Mouse (Mus musculus) left cerebral cortex, adult 18-20 months (tissue): ENCODE measurements around the gene Rasgef1a. TPM values are rescaled to one million over a fixed set of nuclear protein-coding genes. Genes with fewer than 3 reads are reported as not detected.

Experiments used
- DNase-seq, 2 experiments: peaks; one replicate each; pipeline ENCODE4 v3.0.0; 2021 to 2022; ENCODE audit warnings: low spot score in 2 of 2, mixed read lengths in 1 of 2
- total RNA-seq, 2 experiments: library from RNA; stranded (reverse); gene quantifications; 2 replicates each; pipeline ENCODE4 v1.2.3; 2021

Gene Rasgef1a
- total RNA-seq, 2 experiments from 2014 or later: 201 to 250 TPM

DNA sequence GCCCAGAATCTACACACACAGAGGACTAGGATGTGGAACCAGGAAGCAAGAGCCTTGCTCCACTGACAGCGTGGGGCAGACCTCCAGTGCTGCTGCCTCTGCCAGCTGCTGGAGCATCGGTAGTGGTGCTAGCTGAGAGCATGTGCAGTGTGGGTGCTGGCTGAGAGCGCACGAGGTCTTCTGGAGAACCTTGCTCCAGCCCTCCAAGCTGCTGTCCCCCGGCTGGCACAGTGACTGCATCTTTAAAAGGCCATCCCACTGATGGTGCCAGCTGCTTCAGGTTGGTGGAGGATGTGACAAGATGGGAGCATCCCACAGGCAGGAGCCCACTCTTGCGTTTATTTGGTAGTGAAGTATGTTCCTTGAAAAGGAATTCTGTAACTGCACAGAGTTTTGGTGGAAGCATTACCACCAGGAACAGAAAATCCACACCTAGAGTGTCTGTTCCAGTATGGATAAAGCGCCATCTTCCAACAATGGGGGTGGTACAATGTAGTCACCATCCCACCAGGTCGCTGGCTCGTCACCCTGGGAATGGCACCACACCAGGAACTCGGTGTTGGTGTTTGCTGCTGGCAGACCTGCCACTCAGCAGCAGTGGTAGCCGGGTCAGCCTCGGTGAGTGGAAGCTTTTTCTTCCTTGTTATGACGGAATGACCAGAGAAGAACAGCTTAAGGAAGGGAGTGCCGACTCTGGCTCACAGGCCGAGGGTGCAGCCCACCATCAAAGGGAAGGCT is 11.8 kb downstream of the Rasgef1a start:
- peak; percentile 61 to 81 for DNase-seq

DNA sequence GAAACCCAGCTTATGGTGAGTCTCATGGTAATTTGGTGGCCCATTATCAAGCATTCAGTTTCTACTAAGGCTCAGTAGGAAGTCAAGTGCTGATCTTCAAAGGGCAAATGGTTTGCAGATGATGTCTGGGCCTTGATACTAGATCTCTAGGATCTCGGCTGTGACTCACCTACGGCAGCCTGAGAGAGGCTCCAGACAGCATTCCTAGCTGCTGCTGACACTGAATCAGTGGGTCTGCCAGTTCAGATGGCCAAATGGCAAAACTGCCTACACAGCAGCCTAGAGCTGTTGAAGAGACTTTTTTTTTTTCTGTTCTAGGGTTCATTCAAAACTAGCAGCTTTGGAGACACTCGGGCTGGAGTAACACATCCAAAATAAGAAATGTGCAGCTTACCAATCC is 15.8 kb downstream of the Rasgef1a start:
- no peak for DNase-seq

DNA sequence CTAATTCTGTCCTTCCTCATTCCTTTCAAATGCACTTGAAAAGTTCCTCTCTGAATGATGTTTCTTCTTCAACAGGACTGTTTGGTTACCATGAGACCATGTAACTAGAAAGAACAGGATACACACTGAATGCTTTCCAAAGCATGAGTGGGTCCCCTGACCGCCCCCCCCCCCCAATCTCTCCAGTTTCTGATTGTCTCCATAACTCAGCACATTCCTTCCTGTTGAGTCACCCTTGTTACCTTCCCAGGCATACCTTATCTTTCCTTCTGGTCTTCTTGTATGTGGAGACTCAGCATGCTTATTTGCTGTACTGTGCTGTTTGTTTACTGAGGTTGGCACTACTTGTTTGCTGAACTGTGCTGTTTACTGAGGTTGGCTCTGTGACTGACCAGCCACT is 20.2 kb downstream of the Rasgef1a start:
- no peak for DNase-seq

DNA sequence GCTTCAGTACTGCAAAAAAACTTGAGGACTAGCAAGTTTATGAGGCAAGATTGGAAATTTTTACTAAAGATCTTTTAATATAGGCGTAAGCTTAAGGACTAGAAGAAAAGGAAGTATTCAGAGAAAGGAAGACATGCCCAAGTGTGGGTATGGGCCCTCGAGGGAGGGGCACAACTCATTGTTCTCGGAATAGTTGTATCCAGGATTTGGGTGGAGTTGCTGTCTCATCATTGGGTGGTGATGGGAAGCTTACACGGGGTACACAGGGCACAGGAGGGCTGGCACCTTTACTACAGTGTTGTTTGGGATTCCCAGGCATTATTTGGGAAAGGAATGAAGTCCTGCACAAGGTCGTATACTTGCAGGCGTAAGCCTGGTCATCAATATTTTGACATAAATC is 24.4 kb downstream of the Rasgef1a start:
- no peak for DNase-seq

DNA sequence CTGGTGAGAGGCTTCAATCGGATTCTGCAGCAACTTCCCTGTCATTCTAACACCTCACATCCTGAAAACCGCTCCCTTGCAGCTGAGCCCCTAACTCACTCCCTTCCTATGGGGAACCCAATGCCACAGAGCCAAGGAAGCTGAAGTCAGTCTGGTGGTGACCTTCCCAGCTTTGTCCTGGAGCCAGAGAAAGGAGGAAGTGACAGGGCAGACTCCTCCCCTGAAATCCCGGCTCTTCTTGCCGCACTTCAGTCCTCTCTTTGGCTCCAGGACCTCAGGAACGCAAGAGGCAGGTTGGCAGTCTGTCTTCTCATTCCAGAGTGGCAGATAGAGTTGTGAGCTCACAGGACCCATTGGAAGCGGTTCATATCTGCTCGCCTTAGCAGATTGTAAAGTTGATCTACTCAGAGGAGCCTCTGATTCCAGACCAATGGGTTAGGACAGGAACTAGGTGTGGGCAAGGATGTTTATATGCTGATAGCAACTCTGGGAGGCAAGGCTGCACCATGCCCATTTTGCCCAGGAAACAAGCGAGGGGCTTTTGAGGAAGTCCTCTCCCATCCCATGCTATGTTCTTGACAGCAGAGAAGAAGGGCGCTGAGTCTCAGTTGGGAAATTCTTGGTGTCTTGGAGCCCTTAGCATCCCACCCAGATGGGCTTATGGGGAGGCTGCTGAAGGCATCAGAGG is 25.0 kb downstream of the Rasgef1a start:
- DNase-seq: no peak

DNA sequence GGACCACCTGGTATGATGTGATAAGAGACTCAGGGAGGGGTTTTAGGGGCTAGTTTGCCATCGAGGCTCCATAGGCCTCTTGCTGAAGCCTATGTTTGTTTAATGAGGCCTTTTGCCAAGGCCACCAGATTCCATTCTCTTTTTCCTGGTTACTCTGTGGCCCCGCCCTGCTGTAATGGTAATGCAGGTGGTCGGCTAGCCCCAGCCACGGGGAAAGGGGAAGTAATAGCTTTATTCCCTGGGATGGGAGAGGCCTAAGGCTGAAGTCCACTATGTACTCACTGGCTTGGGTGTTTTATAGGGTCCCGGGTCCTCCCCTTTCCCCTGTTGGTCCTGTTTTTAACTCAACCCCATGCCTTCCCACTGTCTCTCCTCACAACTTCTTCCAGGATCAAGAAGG is 25.6 kb downstream of the Rasgef1a start:
- no peak for DNase-seq

DNA sequence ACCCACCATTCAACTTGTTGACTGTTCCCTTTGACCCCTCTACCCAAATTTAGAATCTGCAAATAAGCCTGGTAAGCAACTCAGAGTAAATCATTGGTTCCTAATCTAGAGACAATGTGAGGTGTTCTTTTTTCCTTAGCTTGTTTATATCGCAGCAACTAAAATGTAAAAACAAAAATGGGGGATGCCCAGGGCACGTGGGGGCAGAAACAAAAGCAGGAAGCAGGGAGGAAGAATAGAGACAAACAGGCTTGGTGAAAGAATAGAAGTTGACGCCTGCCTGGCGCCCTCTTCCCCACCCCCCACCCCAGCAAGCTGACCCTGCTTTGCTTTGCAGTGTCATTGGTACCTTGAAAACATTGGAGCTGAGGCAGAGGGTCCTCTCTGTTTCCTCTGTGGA is 33.9 kb downstream of the Rasgef1a start:
- DNase-seq: no peak

DNA sequence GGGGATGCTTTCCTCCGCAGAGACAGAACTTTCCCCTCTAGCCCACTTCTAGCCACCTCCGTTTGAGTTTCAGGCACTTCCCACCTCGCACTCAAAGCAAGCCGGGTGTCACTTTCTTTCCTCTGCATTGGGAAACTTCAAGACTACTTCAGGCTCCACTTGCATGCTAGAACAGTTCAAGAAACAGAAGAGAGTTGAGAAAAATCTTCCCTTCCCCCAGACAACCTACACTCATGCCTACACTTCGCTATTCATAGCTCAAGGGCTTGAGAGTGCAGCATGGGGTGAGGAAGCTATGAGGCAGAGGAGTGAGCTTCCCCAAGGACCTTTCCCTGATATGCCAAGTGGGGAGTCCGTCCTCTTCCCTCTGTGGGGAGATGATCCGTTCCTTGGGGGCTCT is 34.7 kb downstream of the Rasgef1a start:
- DNase-seq: no peak

DNA sequence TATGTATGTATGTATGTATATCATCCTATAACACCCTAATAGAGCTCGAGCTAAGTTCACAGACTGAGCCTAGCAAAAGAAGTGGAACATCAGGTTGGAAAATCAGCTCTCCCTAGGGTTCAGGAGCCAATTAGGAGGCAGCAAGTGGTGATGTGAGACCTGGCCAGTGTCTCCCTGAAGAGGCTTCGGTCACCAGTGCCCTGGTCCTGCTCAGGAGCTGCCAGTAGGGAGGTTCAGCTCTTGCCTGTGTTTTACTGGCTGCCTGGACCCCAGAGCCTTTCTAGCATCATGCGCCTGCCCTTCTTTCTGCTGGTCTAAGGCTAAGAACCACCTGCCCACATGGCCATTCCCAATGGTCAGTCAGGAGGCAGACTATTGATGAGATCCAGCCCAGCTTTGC is 35.3 kb downstream of the Rasgef1a start:
- no peak for DNase-seq

DNA sequence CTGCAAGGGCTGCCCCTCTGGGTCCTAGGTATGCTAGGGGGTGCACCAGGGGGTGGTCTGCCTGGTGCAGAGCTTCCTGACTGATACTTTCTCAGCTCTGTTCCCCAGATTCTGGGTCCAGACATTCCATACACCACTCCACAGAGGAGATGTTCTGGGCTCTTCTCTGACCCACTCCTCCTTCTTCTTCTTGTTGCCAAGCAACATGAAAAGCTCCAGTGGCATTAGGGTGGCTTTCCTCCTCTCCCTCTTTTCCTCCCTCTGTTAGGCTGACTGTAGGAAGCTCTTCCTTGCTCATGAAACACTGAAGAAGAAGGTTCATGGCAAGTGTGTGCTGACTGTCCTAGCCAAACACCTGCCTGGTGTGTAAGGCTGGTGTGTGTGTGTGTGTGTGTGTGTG is 35.7 kb downstream of the Rasgef1a start:
- no peak for DNase-seq

DNA sequence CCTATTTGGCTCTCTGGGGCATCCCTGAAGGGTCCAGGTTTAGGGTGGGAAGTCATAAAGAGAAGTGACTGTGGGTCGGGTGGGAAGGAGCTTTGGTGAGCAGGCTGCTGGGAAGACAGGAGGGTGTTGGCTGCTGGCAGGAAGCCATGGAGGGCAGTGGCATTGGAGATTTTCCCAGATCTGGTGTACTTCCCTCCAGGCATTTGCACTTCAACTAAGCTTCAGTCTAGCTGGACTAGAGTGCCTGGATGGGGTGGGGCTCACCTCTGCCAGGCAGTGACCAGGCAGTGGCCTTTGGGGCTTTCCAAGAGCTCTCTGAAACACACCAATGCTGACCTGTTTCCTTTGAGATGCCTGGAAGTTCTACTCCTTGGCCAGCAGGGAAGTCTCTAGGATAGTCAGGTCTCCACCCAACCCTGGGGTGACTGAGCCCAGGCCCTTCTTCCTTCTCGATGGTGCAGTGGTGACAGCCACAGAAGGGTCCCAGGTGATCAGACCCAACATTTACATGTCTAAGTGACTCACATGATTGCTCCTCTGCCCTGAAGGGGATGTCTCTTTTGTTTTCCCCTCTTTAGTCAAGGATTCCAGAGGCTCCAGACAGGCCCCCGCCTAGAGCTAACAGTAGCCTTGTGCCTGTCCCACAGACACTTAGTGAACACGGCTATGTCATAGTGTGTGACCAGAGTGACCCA is 36.7 kb downstream of the Rasgef1a start:
- no peak for DNase-seq

DNA sequence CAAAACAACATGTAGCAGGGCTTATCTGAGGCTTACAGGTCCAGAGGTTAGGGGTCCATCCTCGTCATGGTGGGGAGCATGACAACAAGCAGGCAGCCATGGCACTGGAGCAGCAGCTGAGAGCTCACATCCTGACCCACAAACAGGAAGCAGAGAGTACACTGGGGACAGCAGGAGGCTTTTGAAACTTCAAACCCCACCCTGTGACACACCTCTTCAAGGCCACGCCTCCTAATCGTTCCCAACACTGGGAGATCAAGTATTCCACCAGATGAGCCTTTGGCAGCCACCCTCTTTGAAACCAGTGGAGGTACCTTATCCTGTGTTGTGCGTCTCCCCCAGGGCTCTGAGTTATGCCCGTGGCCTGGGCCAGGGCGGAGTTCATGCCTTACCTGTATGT is 38.5 kb downstream of the Rasgef1a start:
- no peak for DNase-seq

DNA sequence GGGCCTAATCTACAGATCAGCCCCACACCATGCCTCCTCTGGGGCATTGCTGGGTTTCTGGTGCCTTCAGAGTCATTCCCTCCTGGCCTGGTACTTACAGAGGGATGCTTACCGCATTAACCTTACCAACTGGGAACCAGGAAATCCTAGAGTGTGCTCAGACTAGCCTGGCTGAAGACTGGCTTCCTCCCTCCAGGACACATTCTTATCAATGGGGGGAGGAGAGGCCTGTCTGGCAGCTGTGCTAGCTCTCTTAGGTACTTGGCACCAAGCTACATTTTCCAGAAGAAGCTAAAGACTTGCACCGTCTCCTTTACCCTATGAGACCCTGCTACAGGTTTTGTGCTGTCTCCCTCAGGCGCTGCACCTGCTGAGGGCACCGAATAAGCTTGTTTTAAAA is 40.2 kb downstream of the Rasgef1a start:
- no peak for DNase-seq

DNA sequence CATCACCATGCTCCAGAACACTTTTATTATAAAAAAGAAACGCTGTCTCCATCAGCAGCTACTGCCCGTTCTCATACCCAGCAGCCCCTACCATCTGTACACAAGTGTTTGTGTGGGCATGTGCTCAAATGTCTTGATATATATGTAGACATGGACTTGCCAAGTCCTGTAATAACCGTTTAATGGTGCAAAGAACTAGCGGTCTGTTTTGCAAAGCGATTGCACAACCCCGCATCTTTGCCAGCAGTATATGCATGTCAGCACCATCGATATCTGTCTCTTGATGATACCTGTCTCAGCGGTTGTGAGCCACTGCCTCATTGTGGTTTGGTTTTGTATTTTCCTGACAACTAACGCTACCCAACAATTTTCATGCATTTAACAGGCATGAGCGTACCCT is 44.0 kb downstream of the Rasgef1a start:
- DNase-seq: no peak

DNA sequence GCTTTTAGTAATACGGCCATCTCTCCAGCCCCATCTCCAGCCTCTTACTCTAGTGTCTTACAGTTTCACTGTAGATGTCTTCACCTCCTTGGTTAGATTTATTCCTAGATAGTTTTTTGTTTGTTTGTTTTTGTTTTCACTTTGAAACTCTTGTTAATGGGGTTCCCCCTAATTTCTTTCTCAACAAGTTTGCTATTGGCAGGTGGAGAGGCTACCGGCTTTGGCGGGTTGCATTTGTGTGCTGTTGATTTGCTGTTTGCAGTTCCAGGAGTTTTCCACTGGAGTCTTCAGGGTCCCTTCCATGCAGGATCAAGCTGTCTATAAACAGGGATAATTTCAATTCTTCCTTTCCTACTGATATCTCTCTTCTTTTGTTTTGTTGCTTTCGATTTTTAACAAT is 50.0 kb downstream of the Rasgef1a start:
- no peak for DNase-seq

DNA sequence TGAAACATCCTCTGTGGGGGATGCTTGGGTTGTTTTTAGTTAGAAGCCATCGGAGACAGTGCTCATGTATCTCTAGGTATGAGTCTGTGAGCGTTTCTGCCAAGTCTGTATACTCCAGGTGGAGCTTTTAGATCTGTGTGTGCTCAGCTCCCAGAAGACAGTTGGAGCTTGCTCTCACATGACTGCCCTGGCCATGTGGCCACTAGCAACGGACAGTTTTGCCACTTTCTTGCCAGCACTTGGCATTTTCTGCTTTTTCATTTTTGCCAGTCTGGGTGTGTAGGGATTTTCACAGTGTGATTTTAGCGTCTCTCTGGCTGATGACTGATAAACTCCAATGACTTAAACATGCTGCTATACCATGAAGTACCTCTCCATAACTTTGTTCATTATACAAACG is 52.0 kb downstream of the Rasgef1a start:
- DNase-seq: no peak

DNA sequence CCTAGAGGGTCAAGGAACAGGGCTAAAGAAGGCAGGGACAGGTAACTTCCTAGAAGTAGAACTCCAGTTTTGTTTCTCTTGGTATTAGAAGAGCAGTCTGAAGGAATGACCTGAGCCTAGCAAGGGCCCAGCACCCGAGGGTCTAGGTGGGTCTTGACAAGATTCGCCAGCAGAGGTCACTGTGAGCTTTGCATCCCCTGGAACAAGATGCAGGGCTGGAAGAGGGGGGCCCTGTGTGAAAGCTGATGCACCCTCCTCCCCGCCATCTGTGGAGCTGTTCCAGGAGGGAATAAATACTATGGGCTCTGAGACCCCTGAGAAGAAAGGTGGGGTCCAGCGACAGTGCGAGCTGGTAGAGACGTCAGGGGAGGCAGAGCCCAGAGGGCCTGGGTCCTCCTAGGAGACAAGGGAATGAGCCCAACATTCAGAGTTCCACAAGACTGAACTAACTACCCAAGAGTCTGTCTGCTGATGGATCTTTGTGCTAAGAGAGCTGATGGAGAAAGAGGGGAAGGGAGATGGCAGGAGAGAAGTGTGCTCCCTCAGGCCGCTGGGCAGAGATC is 53.8 kb downstream of the Rasgef1a start:
- no peak for DNase-seq

DNA sequence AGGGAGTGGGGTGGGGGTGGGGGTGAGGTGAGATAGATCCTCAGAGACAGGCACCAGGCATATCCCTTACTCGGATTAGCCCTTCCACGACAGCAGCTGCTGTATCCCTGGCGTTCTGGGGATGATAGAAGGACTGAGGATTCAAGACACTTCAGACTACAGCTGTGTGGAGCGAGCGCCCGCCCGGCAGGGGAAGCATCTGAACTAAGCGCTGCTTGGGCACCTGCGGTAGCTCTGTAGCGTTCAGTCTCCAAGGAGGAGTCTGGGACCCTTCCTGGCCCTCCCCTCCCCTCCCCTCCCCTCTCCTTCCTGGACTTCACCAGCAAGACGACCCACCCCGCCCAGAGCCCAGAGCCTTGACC is 54.6 kb downstream of the Rasgef1a start:
- no peak for DNase-seq

DNA sequence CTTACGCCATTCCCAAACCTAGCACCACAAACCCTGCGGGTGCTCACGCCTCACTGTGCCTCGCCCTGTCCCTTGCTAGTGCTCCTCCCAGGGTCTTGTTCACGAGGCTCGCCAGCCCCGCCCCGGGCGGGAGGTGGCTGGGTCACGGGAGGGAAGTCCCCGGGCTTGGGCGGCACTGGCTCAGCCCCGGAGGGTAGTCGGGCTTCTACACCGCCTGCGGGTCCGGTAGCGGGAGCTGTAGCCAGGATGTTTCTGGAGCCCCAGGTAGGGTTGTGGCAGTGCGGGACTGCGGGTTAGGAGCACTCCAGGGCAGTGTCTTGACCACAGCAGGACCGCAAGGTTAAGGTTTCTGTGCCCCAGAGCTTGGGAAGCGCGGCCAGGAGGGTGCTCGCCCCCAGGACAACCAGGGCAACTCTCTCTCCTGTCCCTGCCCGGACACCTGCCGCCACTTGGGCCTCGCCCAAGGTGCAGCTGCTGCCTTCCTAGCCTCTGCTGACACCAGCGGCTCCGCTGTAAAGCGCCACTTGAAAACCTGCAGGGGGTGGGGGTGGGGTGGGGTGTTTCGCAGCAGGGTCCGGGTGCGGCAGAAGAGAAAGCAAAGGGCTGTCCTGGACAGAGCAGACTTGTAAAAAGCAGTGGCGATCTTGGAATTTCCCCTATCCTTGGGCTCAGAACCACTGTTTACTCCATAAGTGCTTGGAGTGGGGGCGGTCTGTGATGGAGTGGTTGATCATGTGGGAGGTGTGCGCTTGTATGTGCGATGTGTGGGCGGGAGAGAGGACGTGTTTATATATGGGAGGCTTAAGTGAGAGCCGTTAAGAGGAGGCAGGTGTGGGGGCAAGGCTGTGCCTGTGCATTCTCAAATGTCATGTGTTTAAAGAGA is 55.2 kb downstream of the Rasgef1a start:
- peak; percentile 73 to 81 for DNase-seq

DNA sequence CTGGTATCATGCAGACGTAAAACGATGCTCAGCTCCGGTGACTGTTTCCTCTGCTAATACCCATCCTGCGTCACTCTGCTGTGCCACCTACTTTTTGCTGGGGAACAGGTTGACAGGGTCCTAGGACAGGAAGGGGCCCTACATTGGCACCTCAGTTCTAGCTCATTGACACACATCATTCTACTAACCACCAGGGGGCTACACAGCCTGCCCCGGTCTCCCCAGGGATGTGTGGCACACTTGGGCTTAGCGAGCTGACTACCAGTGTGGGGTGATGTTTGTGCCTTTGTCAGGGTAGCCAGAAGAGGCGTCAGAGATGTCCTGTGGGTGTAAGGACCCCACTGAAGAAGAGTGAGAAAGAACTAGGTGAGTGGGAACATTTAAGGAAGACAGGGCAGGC is 56.5 kb downstream of the Rasgef1a start:
- DNase-seq: no peak

DNA sequence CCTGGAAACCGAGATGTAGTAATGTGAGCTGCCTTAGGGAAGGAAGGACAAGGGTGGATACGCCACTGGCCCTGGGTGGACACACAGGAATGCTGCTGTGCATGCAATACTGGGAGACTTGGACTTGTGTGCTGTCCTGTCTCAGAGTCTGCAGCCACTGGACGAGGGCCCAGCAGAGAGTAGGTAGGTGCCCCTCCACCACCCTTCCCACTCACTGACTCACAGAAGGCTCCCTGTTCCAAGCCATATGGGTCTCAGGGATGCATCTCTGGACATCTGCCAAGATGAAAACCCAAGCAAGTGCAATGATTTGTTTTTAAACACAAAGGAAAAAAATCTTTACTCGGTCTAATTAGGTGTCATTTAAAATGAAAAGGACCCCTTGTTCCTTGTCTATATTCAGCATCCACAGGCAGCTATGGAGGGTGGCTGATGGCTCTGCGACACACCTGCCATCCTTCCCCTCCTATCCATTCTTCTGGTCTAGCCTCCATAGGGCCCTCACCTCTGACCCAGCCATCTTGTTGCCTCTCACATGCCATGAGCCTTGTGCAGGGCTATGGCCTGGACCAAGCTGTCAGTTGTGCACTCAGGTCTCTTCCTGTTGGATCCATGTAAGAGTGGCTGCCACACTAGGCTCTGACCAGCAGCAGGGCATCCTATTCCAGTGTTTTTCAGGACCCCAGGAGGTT is 59.2 kb downstream of the Rasgef1a start:
- DNase-seq: peak; percentile 74 to 81
